Comparison of ENCODE assay signal across 8 mouse cellular contexts in the genomic region with DNA sequence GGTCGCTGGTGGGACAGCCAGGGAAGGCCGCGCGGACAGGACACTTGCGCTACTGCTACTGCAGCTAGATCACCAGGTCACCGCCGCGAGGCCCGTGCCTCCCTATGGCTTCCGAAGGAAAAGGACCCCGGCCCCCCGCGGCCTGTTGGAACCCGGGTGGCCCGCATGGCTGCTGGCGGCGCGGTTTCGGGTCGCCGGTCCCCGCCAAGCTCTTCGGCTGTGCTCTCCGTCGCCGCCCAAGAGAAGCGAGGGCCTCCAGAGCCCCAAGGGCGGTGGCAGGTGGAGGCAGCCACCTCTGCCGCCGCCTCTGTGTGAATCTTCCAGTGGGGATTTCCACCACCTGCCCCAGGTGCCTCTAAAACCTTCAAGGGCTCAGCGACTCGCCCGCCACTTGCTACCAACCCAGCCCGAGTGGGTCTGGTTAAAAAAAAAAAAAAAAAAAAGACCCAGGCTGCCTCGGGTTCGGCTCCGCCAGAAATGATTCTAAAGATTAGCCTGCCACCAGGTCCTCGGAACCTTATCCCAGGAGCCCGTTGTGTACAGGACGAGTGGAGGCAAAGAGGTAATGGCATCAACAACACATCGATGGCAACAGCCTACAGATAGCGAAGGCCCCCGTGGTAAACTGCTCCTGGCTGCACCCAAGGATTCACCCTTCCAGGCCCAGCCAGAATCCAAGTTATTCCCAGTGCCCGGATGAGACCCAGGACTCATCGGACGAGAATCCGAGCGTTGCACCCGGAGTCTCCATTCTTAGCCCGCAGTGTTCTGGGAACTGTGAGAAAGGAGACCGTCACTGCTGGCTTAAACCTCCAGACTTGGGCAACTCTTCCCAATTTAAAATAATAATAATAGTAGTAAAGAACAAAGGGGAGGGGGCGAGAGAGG. TPM values are rescaled to one million over a fixed set of nuclear protein-coding genes. Genes with fewer than 3 reads are reported as not detected.
DNase-seq lines count a peak whose midpoint lies in the region; ATAC-seq lines count a peak whose summit lies in the region.

No protein-coding gene starts in this region.

- no peaks in the 10 kb centered on the region for H3K9me3 ChIP-seq in kidney, embryonic 14.5 days (ENCODE audit: control insufficient read depth, low read length)
- no peaks in the 10 kb centered on the region for H3K9me3 ChIP-seq in intestine, embryonic 16.5 days (ENCODE audit: control insufficient read depth, low read length)

- H3K4me2 ChIP-seq in kidney, embryonic 14.5 days (replicated peaks; ENCODE audit: low read depth, low read length) = peak overlapping the region; percentile 84
- peak overlapping the region; percentile 91 for H3K4me2 ChIP-seq in intestine, embryonic 16.5 days (ENCODE audit: low read depth, low read length)

- H3K4me3 ChIP-seq in kidney, embryonic 14.5 days (ENCODE audit: low read length) = peak overlapping the region; percentile 63
- H3K4me3 ChIP-seq in intestine, embryonic 16.5 days (ENCODE audit: low read length) = peak overlapping the region; percentile 65

- H3K36me3 ChIP-seq in kidney, embryonic 14.5 days (ENCODE audit: control insufficient read depth, insufficient read depth, low read length) = no peaks in the 10 kb centered on the region
- H3K36me3 ChIP-seq in intestine, embryonic 16.5 days (ENCODE audit: control insufficient read depth, insufficient read depth, low read length) = no peaks in the 10 kb centered on the region

- H3K27ac ChIP-seq in kidney, embryonic 14.5 days (ENCODE audit: low read depth, low read length) = peak overlapping the region; percentile 60; the same call in 1 of the 2 replicates
- no peak overlapping the region for H3K27ac ChIP-seq in intestine, embryonic 16.5 days (ENCODE audit: low read length)

- H3K27me3 ChIP-seq in kidney, embryonic 14.5 days (ENCODE audit: control insufficient read depth, insufficient read depth, low read length) = peaks cover 32% of the 10 kb centered on the region
- peaks cover 34% of the 10 kb centered on the region for H3K27me3 ChIP-seq in intestine, embryonic 16.5 days (replicated peaks; ENCODE audit: control insufficient read depth, insufficient read depth, low read length)

- WGBS in kidney, embryonic 14.5 days = 3% methylated on average over 41 of the region's 52 CpGs
- WGBS in intestine, embryonic 16.5 days = 11% methylated on average over 52 of the region's 52 CpGs

- peaks cover 33% of the 10 kb centered on the region for H3K4me1 ChIP-seq in kidney, embryonic 14.5 days (ENCODE audit: control insufficient read depth, insufficient read depth, low read length)
- H3K4me1 ChIP-seq in intestine, embryonic 16.5 days (ENCODE audit: control insufficient read depth, insufficient read depth, low read length) = peaks cover 51% of the 10 kb centered on the region

- no peak for ATAC-seq in kidney, embryonic 14.5 days (ENCODE audit: low FRiP score, low TSS enrichment)
- no peak for ATAC-seq in intestine, embryonic 16.5 days
- ATAC-seq in megakaryocyte, adult 5-6 weeks (ENCODE audit: poor library complexity, severe bottlenecking) = no peak

- DNase-seq in kidney, postnatal 14 days = no peak
- DNase-seq in embryo, embryonic 11 days = peak; percentile 57
- DNase-seq in neural tube, embryonic 10.5 days (ENCODE audit: extremely low spot score, low spot score) = peak; percentile 62
- DNase-seq in adrenal gland, postnatal 25 days = no peak
- no peak for DNase-seq in retina, embryonic 14.5 days (ENCODE audit: low spot score)

- peak overlapping the region; percentile 78 for H3K9ac ChIP-seq in kidney, embryonic 14.5 days (ENCODE audit: low read depth, low read length)
- peak overlapping the region; percentile 69 for H3K9ac ChIP-seq in intestine, embryonic 16.5 days (ENCODE audit: low read depth, low read length)

RNA-seq across cellular contexts. Expression of gene Hs3st3b1, which starts 2.6 kb away (rescaled TPM):
- 17.9 and 34.0 TPM in 2 replicates for polyA plus RNA-seq in kidney, embryonic 14.5 days (2014; fragmentation: Nextera tagmentation; extraction: Ambion mirVana)
- 4.5 and 5.2 TPM in 2 replicates for polyA plus RNA-seq in intestine, embryonic 16.5 days (2015; fragmentation: Nextera tagmentation; extraction: Ambion mirVana)
- 0.38 and 0.55 TPM in 2 replicates for total RNA-seq in megakaryocyte, adult 5-6 weeks (2015)
- 0.59 and 0.77 TPM in 2 replicates for total RNA-seq in megakaryocyte, adult 5-6 weeks (2017)
- total RNA-seq in adrenal gland, postnatal 25 days (2021) = 2.1 TPM in 2 replicates

Comparison
In these comparisons a context has a peak if more than half of its experiments do, and no peak if none do; other contexts are left out.
1. DNase-seq: peak in embryo, embryonic 11 days (single experiment) and neural tube, embryonic 10.5 days (single experiment); none in kidney, postnatal 14 days (single experiment), adrenal gland, postnatal 25 days (single experiment) and retina, embryonic 14.5 days (single experiment).